Mouse (Mus musculus): ENCODE data around the gene Mapt. TPM values are rescaled to one million over a fixed set of nuclear protein-coding genes. Genes with fewer than 3 reads are reported as not detected.
"Not testable (repeated sequence)": the region's sequence is repeated elsewhere in the genome, so short reads cannot be mapped to it uniquely, and the experiment has no call there.

The Mapt gene
- total RNA-seq, 1 experiment from 2014 or later = 169 TPM

DNA sequence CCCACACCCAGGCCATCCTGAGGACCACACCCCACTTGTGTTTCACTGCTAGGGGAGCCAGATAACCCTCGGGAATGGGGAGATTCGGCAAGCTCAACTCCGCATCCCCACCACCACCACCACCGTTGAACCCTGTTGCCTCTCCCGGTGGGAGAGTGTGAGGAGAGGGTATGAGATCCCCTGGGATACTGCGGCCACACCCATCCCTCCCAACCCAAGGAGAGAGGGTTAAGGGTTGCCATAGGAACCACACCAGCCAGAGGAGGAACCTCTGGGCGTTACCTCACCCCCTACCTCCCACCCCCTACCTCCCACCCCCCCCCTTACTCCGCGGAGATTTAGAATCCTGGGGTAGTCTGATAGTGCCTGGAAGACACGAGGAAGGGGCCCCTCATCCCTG is 1.9 kb downstream of the Mapt start:
- DNase-seq = no peak

GRCm38 (mm10) chr11:104233574-104234206 is 2.5 kb downstream of the Mapt start:
- DNase-seq = no peak

- no peak for DNase-seq
Measured at GRCm38 (mm10) chr11:104234680-104235079, 3.5 kb downstream of the Mapt start.

DNA sequence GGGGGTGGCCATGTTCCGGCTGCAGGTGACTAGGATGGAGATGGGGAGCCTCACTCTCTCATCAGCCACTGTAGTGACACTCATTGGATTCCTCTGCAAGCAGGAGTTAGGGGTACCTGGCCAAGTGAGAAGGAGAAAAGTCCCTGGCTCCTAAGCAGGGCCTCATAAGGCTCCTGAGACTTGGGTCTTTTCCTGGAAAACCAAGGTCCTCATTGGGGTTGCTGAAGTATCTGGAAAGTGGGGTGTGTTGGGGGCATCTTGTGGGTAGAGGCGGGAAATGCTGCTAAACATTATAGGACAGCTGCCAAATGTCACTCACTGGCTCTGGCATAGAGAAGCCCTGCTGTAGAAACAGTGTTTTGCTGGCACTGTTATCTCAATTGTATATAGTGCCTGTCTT is 4.7 kb downstream of the Mapt start:
- DNase-seq = no peak

DNA sequence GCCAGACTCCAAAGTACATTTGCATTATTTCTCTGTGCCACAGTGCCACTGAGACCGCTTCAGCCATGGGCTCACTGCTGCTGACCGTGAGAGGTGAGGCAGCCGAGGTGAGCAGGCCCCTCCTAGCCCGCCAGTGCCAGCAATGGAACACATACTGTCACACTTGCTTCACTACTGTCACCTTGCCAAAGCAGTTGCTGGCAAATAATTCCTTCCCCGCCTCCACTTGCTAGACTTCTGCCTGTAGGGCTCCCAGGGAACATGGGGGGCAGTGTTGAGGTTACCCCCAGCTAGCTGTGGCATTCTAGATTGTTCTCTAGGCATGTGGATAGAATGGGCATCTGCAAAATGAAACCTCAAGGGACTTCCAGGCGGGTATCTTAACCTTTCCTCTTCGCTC is 6.0 kb downstream of the Mapt start:
- DNase-seq = peak; percentile 42

- no peak for DNase-seq
Measured at GRCm38 (mm10) chr11:104237958-104238747, 7.0 kb downstream of the Mapt start.

DNA sequence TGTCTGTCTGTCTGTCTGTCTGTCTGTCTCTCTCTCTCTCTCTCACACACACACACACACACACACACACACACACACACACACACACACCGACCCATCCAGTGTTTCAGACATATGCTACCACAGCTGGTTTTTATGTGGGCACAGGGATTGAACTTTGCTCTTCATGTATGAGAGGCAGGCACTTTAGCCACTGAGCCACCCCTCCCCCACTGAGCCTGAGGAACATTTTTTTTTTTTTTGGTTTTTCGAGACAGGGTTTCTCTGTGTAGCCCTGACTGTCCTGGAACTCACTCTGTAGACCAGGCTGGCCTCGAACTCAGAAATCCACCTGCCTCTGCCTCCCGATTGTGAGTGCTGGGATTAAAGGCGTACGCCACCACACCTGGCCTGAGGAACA is 14.3 kb downstream of the Mapt start:
- not testable (repeated sequence) for DNase-seq

DNA sequence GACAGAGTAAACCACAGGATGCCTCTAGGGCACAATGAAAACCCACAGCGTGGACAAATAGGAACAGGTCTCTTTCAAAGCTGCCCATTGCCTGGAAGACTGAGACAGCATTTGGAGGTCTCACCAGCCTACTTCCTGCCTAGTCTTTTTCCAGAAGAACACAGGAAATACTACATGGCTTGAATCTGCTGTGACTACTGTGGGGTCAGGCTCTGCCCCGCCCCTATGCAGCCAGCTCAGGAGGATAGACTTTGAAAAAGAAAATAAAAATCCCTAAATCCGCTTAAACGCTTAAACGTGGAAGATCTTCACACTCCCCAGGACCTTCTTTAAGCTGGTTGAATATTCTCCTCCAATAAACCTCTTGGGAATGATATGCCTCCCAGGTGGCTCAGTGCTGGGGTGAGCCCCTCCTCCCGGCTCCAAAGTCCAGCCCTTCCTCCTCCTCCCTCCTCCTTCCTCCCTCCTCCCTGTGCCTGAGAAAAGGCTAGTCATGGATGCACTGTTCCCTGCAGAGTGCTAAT is 15.0 kb downstream of the Mapt start:
- DNase-seq = no peak

DNA sequence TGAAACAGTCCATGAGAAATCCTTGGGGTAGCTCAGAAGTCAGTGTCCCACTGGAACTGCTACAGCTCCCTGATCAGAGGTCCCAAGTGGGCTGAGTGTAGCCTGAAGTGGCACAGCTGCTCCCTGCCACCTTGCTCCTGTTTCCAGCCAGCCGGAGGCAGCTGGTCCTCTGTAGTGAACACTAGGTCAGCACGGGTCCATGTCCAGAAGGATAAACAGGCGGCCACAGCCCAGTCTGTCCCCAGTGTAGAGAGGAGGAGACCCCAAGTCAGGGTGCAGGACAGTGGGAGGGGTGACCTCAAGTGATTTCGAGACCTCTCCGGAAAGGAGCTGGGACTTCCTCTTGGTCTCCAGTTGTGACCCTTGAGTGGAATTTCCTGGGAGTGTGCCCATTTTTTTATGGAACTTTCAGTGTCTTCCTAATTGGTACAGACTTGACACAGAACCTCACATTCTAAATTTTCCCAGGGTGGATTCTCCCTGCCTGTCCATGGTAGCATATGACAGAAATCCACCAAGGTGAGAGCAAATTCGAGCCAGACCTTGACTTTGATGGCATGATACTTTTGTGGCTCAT is 16.0 kb downstream of the Mapt start:
- DNase-seq = no peak

DNA sequence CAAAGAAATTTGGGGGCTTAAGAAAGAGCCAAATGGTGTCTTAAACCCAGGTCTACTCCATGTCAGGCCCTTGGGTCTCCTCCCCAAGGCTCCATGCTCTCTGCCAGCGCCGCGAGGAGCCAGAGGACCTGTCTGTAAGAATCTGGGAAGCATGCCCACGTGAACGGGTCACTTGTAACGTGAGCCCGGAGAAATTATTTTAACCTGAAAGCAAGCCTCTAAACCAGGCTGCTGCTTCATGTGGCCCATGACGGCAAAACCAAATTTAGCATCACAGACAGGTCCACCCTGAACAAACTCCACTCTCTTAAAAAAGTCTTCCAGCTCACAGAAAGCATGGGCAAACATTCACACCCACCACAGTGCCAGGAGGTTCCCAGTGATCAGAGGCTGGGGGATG is 18.2 kb downstream of the Mapt start:
- DNase-seq = no peak

- no peak for DNase-seq
Measured at GRCm38 (mm10) chr11:104251121-104251520, 19.9 kb downstream of the Mapt start.

GRCm38 (mm10) chr11:104252094-104252493 is 20.9 kb downstream of the Mapt start:
- no peak for DNase-seq

GRCm38 (mm10) chr11:104254408-104255039 is 23.3 kb downstream of the Mapt start:
- DNase-seq = no peak

GRCm38 (mm10) chr11:104256179-104256578 is 25.0 kb downstream of the Mapt start:
- no peak for DNase-seq

GRCm38 (mm10) chr11:104258991-104259390 is 27.8 kb downstream of the Mapt start:
- DNase-seq = no peak

- no peak for DNase-seq
Measured at GRCm38 (mm10) chr11:104264683-104265082, 33.5 kb downstream of the Mapt start.

GRCm38 (mm10) chr11:104265669-104266068 is 34.5 kb downstream of the Mapt start:
- DNase-seq = no peak

DNA sequence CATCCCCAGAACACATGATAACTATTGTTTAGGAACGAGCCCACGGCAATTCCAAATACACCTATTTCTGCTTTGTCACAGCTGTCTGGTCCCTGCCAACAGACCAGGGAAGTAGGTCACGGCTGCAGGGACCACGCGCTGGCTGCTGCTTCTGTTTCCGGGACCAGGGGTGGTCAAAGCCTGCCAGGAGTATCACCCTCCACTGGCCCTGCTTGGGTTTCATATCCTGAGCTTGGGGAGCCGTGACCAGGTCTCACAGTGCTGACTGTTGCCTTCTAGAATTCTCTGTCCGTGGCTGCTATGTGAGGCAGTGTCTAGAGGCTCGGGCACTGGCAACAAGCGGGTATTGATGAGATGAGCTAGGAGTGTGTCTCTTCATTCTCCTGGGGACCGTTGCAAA is 36.2 kb downstream of the Mapt start:
- DNase-seq = peak; percentile 56

DNA sequence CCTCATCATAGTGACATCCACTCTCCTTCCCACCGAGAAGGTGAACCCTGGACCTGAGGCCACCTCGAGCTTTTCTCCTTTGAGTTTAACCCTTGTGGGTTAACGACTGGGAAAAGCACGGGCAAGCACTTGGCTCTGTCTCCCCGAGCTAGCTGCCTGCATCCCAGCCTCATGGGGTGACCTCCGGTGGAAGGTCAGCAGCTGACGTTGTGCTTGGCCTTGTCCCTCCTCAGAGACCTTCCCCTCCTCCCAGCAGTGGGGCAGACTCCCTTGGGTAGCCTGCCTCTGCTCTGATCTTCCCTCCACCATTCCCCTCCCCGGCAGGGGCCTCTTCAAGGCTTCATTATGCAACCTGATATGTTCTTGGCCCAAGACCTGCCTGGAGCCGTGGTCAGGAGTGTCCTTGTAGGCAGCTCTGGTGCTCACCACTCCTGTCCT is 38.2 kb downstream of the Mapt start:
- peak; percentile 76 for DNase-seq

DNA sequence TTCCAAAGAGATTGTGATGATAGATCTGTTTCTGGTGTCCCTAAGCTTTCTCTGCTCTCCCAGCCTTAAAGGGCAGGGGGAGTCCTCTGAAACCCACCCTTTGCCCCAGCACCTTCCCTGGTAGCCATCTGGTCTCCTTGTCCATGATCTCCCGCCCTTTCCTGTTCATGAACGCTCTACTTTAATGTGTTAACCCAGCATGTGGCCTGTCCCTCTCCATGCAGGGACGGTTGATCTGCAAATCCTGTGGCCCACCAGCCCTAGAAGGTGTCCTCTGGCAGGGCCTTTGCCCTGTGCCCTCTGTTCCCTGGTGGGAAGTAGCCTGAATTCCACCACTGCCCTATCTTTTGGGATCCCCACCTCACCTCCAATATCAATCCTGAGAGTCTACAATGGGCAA is 39.3 kb downstream of the Mapt start:
- DNase-seq = no peak

DNA sequence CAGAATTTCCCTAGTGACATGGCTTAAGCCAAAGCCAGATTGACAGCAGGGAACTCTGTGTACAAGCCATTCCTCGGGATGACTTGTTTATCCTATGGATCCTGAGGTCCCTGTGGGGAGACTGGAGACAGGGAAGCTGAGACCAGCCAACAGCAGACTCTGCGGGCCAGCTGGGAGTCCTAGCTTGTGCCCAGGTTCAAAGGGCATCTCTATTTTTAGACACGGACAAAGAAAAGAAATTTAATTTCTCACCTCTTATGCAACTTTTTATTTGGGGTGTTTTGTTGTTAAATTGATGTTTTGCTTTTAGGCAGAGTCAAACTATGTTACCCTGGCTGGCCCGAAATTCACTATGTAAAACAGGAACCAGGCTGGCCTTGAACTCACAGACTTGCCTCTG is 39.7 kb downstream of the Mapt start:
- DNase-seq = no peak

GRCm38 (mm10) chr11:104271876-104272275 is 40.7 kb downstream of the Mapt start:
- peak; percentile 54 for DNase-seq

- peak; percentile 82 for DNase-seq
Measured at GRCm38 (mm10) chr11:104272352-104272751, 41.2 kb downstream of the Mapt start.

Measured in adrenal gland, postnatal 25 days (tissue).